Mouse (Mus musculus): Measurements from ENCODE around the gene Aspg.

Aspg gene

DNA sequence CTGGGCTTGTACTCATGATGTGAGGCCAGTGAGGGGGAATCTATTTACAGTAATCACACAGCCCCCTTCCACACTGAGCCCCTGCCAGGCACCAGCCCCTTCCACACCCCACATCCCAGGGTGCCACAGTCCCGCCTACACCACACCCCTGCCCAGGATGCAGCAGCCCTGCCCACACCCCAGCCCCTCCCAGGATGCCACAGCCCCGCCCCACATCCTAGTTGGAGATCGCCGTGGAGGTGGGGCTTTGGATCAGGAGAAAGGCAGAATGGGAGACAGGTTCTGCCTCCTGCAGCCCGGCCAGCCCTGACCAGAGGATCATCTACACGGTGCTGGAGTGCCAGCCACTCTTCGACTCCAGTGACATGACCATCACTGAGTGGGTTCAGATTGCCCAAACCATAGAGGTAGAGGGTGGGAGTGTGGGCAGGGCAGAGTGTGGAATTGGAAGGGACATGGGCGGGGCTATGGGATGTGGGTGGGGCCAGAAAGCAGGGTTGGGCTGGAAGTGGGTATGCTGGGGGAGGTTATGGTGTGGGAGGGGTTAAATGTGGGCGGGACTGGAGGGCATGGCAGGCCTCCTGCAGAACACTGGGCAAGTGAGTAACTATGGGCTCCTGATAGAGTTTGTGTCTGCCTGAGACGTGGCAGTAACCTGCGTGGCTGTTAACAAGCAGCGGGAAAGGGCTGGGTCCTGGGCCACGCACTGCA lies 6.4 kb downstream of the Aspg start:
- DNase-seq (ENCODE audit: low read depth, low spot score), result no peak

- DNase-seq (ENCODE audit: low read depth, low spot score), result peak; percentile 87
These were observed 7.2 kb downstream of the Aspg start for GRCm38 (mm10) chr12:112113710-112114109.

DNA sequence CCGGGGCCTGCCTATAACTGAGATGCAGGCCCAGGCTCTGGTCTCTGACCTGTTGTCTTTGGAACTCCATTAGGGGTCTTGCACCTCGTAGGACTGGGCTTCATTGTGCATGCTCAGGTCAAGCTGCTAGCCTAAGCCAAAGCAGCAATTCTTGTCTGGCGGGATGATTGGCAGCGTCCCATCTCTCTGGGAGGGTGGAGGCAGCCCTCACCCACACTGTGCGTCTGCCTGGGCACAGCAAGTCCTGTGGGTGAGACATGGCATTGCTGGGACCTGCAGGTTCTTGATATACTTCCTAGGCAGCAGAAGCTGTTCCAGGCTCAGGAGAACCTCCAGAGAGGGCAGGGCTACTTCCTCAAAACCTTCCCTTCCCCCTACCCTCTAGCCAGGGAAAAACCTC lies 10.5 kb downstream of the Aspg start:
- DNase-seq (ENCODE audit: low read depth, low spot score), result no peak

GRCm38 (mm10) chr12:112117649-112118048 lies 11.2 kb downstream of the Aspg start:
- no peak for DNase-seq (ENCODE audit: low read depth, low spot score)

DNA sequence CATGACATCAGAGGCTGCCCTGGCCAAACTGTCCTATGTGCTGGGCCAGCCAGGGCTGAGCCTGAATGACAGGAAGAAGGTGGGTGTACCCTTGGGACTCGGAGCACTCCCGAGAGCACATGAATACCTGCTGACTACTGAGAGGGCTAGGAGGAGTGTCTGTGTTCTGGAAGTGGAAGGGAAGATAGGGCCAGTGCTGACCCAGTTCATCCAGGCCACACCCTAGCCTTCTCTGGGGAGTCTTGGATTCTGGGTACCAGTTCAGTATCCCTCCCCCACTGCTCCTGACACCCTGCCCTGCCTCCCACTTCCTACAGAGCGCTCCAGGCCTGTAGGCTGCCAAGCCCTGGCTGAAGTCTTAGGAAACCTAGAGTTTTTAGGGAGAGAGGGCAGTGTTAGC lies 14.7 kb downstream of the Aspg start:
- no peak for DNase-seq (ENCODE audit: low read depth, low spot score)

- DNase-seq (ENCODE audit: low read depth, low spot score), result no peak
These were observed 19.4 kb downstream of the Aspg start for GRCm38 (mm10) chr12:112125903-112126302.

- no peak for DNase-seq (ENCODE audit: low read depth, low spot score)
These were observed 20.6 kb downstream of the Aspg start for GRCm38 (mm10) chr12:112126931-112127635.

DNA sequence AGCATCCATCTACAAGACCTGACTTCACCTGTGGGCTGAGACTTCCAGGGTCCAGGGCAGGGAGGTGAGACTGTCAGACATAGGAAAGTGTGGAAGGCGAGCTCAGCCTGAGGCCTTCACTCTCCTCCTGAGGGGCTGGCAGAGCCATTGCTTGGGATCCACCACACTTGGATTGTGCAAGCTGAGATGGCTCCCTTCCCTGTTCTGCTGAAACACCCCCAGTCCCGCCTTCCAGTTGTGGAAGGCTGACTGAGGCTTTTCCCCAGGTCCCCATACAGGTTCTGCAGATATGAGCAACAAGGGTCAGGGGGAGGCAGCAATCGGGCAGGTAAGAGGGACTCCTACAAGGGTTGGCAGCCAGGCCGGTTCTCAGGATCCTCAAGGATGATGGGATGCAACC lies 22.0 kb downstream of the Aspg start:
- no peak for DNase-seq (ENCODE audit: low read depth, low spot score)

DNA sequence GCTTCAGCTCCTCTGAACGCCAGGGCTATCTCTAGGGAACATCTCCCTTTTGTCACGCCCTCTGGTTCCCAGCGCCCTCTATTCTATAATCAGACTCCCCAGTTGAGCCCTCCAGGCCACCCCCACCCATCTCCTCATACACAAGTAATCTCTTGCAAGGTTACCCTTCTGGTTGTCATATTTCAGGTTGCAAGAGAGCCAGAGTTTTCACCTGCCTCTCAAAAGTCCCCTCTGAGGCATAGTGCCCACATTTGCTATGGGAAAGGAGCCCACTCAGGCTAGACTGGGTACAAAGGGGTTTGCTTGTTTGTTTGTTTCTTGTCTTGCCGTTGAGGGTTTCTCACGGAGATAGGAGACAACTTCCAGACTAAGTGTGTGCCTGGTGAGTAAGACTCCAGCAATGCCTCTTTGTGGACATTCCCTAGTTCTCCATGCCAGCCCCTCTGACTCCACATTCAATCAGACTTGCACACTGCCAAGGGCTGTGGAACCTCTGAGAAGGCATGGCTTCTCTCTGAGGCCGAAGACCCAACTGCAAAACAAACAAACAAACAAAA lies 22.9 kb downstream of the Aspg start:
- DNase-seq (ENCODE audit: low read depth, low spot score), result no peak

- DNase-seq (ENCODE audit: low read depth, low spot score), result no peak
These were observed 23.8 kb downstream of the Aspg start for GRCm38 (mm10) chr12:112130161-112130860.

DNA sequence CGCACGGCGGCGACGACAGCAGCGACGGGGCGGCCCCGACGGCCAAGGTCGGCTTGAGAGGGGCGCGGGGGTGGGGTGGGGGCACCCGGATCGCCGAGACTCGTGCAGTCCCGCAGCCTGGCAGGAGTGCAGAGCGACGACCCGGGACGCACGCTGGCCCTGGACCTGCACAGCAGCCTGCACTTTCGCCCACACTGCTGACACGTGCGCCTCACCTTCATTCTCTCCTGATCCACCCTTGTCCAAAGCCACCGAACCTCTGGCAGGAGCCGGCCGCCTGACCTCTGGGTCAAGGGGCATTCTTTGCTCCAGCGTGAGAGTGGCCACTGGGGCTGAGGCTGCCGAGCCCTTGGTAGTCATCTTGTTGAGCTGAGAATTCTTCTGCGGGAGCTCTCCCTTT lies 24.5 kb downstream of the Aspg start:
- no peak for DNase-seq (ENCODE audit: low read depth, low spot score)

DNA sequence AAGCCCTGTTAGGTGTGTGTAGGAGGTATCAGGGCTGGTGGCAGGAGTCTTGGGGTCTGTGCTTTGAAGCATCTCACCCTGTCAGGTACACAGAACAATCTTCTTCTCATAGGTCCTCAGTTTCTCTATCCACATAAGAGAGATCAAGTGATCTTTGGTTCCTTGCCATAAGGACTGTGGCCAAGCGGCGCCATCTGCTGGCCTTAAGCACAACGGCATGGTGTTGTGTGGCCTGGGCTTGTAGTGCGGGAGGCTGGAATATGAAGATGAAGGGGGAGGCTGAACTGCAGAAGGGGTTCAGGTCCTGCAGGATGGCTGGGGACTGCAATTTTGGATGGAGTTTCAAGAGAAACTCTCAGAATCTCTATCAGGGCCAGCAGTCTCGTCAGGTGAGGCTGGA lies 33.8 kb downstream of the Aspg start:
- DNase-seq (ENCODE audit: low read depth, low spot score), result peak; percentile 43

DNA sequence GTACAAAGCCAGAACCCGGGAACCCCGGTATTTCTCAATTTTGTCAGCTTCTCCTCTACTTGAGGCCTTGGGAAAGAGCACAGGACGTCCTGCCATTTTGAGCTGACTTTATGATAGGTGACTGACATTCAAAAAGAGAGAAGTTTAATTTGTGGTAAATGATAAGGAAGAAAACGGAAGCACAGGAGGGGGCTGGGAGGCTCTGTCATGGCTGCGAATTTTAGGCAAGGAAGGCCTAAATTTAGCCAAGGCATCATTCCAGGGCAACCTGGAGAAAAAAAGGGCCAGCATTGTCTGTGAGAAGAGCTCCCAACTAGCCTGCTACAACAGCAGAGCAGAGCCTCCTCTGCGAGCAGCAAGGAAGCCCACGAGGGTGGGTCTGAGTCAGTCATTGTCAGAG lies 34.3 kb downstream of the Aspg start:
- no peak for DNase-seq (ENCODE audit: low read depth, low spot score)

DNA sequence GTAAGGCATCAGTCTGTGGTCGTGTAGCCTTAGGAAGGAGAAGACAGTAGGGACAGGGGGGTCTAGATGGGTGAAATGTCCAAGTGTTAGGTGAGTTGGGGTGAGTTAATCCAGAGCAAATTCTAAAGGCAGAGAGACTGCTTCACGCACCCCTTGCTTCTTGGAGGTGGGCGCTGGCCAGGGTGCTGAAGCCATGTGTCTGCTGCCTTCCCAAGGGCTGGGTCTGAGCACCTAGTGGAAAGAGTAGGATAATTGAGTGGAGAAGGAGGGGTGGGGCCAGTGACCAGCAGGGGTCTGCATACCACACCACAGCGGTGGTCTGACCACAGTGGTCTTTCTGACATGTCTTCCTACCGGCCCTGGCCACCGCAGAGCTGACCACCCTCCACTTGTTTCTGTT lies 34.8 kb downstream of the Aspg start:
- peak; percentile 63 for DNase-seq (ENCODE audit: low read depth, low spot score)

DNA sequence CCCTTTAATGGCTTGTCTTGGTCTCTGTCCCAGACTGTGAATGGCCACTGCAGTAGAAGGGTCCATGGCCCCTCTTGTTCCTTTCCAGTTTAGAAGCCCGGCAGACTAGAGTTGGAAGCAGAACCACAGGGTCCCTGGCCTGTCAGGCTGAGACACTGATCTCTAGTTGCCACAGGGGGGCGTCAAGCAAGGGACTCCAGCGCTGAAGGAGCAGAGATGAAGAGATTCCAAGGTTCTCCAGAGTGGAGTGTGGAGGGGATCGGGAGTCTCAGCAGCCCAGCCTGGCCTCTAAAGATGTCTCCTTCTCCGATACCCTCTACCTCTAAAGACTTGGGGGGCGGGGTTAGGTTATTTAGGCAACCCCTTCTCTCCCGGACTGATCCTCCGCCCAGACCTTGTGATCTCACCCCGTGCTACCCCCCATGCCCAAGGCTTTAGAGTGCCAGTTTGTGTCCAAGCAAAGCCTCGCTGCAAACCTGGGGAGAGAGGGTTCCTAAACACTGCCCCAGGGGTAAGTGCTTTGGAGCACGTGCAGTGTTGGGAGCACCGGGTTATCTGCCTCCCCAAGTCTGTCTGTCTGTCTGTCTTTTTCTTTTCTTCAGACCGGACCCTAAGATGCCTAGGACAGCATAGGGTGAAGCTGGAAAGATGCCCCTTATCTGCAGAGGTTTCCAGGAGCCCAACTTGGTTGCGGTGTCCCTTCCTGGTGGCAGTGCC lies 36.8 kb downstream of the Aspg start:
- DNase-seq (ENCODE audit: low read depth, low spot score), result no peak

DNA sequence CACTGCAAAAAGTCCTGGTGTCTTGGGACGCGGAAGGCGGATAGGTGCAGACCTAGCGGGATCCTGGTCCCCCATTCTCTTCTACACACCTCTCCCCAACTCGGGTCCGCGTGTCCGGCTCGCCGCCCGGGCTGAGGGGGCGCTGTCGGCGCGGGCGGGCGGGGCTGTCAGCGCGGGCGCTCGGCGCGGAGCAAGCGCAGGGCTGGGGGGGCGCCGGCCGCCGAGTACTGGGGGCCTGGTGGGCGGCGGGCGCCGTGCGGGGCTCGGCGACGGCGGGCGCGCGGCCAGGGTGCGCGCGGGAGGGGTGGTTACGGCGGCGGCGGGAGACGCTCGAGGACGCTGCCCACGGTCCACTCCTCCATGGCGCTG lies 37.3 kb downstream of the Aspg start:
- DNase-seq (ENCODE audit: low read depth, low spot score), result no peak

DNA sequence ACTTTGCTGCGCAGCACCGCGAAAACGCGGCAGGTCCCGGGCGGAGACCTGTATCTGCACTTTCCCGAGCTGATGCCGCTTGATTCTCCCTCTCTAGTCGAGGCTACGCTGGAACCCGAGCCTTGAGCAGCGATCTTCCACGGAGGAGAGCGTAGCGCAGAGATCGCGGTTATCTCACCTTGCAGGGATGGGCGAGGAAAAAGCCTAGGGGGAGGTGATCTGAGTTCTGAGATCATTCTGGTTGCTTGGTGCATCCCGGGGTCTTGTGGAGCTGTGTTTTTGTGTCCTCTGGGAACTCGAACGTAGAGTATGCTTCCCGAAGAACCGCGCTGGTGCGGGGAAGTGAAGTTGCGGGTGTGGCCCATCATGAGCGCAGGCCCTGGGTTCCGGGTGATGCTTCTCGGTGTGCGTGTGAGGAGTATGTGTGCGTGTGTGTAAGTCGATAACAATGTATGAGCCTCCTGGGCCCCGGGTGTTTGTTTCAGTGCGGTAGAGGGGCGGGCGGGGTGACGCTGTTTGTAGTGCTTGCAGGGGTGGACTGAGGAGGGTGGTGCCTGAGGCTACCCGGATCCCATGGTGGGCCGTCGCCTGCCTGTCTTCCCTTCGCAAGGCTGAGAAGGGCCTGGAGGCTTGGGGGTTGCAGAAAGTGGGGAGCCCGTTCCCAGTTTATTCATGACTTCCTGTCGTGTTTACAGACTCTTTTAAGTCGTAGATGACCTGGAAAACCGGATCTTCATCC lies 38.1 kb downstream of the Aspg start:
- no peak for DNase-seq (ENCODE audit: low read depth, low spot score)

- DNase-seq (ENCODE audit: low read depth, low spot score), result peak; percentile 54
These were observed 38.9 kb downstream of the Aspg start for GRCm38 (mm10) chr12:112145211-112145874.

GRCm38 (mm10) chr12:112145875-112146651 lies 39.6 kb downstream of the Aspg start, which contains the start of gene Kif26a:
Gene Kif26a (plus strand): TSS chr12:112146208.
- no peak for DNase-seq (ENCODE audit: low read depth, low spot score)

DNA sequence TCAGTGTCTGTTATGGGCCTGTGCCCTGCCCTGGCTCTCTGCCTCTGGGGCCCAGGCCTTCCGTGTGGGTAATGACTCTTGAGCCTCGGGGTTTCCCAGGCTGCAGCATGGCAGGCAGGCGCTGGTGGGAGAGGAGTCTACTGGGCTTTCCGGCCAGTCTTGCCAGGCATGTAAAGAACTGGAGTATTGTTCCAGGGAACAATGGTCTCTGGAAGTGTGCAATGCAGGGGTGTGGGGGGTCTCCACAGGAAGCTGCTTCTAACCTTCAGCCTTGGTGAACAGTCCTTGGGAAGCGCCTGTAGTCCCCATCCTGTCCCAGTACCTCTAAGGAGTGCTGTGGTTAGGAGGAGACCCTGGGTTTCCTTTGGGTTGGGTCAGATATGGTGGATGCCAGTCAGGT lies 40.9 kb downstream of the Aspg start:
- no peak for DNase-seq (ENCODE audit: low read depth, low spot score)

Measured in 3T3-L1 (cell line).